23 mouse cellular contexts compared by ENCODE assay signal in genomic region chr16:93193263-93193662, GRCm38 (mm10).
DNase-seq lines count a peak whose midpoint lies in the region; ATAC-seq and TF ChIP-seq lines count a peak whose summit lies in the region.
"Had no signal": no experiment of that assay in that cellular context is flagged by ENCODE, and none has a peak within 500 bp of the region (broad histone marks: within the 10 kb centered on the region; RNA-seq: fewer than 3 reads in every experiment).

No protein-coding gene starts in this region.

- 76% methylated on average over 6 of the region's 6 CpGs for WGBS in kidney, postnatal 0 days

- ATAC-seq in CD4-positive, CD25-positive, alpha-beta regulatory T cell, adult 4 months: no peak
- no peak for ATAC-seq in kidney, postnatal 0 days (replicated peaks; ENCODE audit: low FRiP score, low read depth)
- 0 out of 2 replicates have a peak, but pooled peaks have one; percentile 20 for ATAC-seq in common myeloid progenitor, adult 5-6 weeks (replicated peaks; ENCODE audit: low read depth, poor library complexity, severe bottlenecking)
- ATAC-seq: hindbrain, postnatal 0 days had no signal

- TF ChIP-seq CTCF in kidney, postnatal 0 days (IDR thresholded peaks at IDR 0.05; ENCODE audit: low read depth): no peak

- H3K27ac ChIP-seq in kidney, postnatal 0 days: no peak overlapping the region
- H3K27ac ChIP-seq: embryonic facial prominence, embryonic 12.5 days; forebrain, embryonic 12.5 days; hindbrain, embryonic 10.5 days; hindbrain, postnatal 0 days; limb, embryonic 15.5 days; liver, embryonic 15.5 days; neural tube, embryonic 13.5 days had no signal

- H3K4me2 ChIP-seq in kidney, postnatal 0 days (ENCODE audit: low read length): no peak overlapping the region
- H3K4me2 ChIP-seq: embryonic facial prominence, embryonic 12.5 days; forebrain, embryonic 12.5 days; heart, embryonic 11.5 days; limb, embryonic 15.5 days; liver, embryonic 15.5 days; neural tube, embryonic 13.5 days had no signal

- no peak overlapping the region for H3K4me3 ChIP-seq in kidney, postnatal 0 days (replicated peaks; ENCODE audit: low read depth, low read length)
- H3K4me3 ChIP-seq: embryonic facial prominence, embryonic 12.5 days; erythroblast, embryonic 14.5 days; forebrain, embryonic 12.5 days; hindbrain, embryonic 10.5 days; limb, embryonic 15.5 days; liver, embryonic 15.5 days; neural tube, embryonic 13.5 days had no signal

- H3K9ac ChIP-seq in kidney, postnatal 0 days (ENCODE audit: low read depth, low read length): no peak overlapping the region
- H3K9ac ChIP-seq: embryonic facial prominence, embryonic 12.5 days; forebrain, embryonic 12.5 days; limb, embryonic 15.5 days; liver, embryonic 15.5 days; neural tube, embryonic 13.5 days had no signal

- no peaks in the 10 kb centered on the region for H3K27me3 ChIP-seq in kidney, postnatal 0 days (ENCODE audit: insufficient read depth, low read length)
- H3K27me3 ChIP-seq: embryonic facial prominence, embryonic 12.5 days; forebrain, embryonic 12.5 days; limb, embryonic 15.5 days; neural tube, embryonic 13.5 days had no signal

- H3K36me3 ChIP-seq in kidney, postnatal 0 days (ENCODE audit: insufficient read depth, low read length): no peaks in the 10 kb centered on the region
- H3K36me3 ChIP-seq: embryonic facial prominence, embryonic 12.5 days; forebrain, embryonic 12.5 days; hindbrain, embryonic 10.5 days; limb, embryonic 15.5 days; liver, embryonic 15.5 days; neural tube, embryonic 13.5 days had no signal

- no peaks in the 10 kb centered on the region for H3K9me3 ChIP-seq in kidney, postnatal 0 days (replicated peaks; ENCODE audit: low read length)
- H3K9me3 ChIP-seq: embryonic facial prominence, embryonic 12.5 days; forebrain, embryonic 12.5 days; hindbrain, embryonic 10.5 days; limb, embryonic 15.5 days; liver, embryonic 15.5 days; neural tube, embryonic 13.5 days had no signal

- peak; percentile 2 for DNase-seq in CD4-positive, CD25-positive, alpha-beta regulatory T cell, adult 2 months (ENCODE audit: low read depth, low spot score)
- peak; percentile 19 for DNase-seq in kidney, postnatal 0 days (ENCODE audit: low spot score)
- no peak for DNase-seq in kidney, adult 8-10 months
- DNase-seq in 3T3-L1 (ENCODE audit: low read depth, low spot score): peak; percentile 35
- DNase-seq in heart, adult 8-10 months (ENCODE audit: low spot score): no peak
- DNase-seq in layer of hippocampus, adult 9-10 months (ENCODE audit: low spot score): no peak
- DNase-seq: cerebellum, adult 9-11 months; heart, postnatal 10 days; kidney, adult 18-20 months; left cerebral cortex, postnatal 4 days; lung, postnatal 4 days; midbrain, embryonic 14.5 days had no signal

- H3K4me1 ChIP-seq in kidney, postnatal 0 days (replicated peaks; ENCODE audit: insufficient read depth, low read length): no peaks in the 10 kb centered on the region
- H3K4me1 ChIP-seq: embryonic facial prominence, embryonic 12.5 days; forebrain, embryonic 12.5 days; hindbrain, embryonic 10.5 days; limb, embryonic 15.5 days; neural tube, embryonic 13.5 days had no signal

Comparison
In these comparisons a context has a peak if more than half of its experiments do, and no peak if none do; other contexts are left out.
1. DNase-seq: peak in CD4-positive, CD25-positive, alpha-beta regulatory T cell, adult 2 months (single experiment), kidney, postnatal 0 days (single experiment) and 3T3-L1 (single experiment); none in kidney, adult 8-10 months (0 of 2), heart, adult 8-10 months (single experiment) and layer of hippocampus, adult 9-10 months (single experiment).